Mouse (Mus musculus): ENCODE data around the gene Mdh2. TPM values are rescaled to one million over a fixed set of nuclear protein-coding genes. Genes with fewer than 3 reads are reported as not detected.

The Mdh2 gene
- polyA plus RNA-seq, 1 experiment from 2014 or later, result 690 TPM

- no peak overlapping the region for H3K4me2 ChIP-seq (replicated peaks; ENCODE audit: low read depth, low read length)
- no peaks in the 10 kb centered on the region for H3K9me3 ChIP-seq (ENCODE audit: low read length)
- no peak for ATAC-seq (ENCODE audit: low FRiP score, low TSS enrichment)
- no peak overlapping the region for H3K27ac ChIP-seq (ENCODE audit: low read length)
- no peaks in the 10 kb centered on the region for H3K27me3 ChIP-seq (ENCODE audit: insufficient read depth, low read length)
- peaks cover 9% of the 10 kb centered on the region for H3K4me1 ChIP-seq (ENCODE audit: insufficient read depth, low read length)
- H3K9ac ChIP-seq (replicated peaks; ENCODE audit: low read length), result no peak overlapping the region
- H3K4me3 ChIP-seq (ENCODE audit: low read length), result no peak overlapping the region
- peaks cover 44% of the 10 kb centered on the region for H3K36me3 ChIP-seq (ENCODE audit: insufficient read depth, low read length)
- 23% methylated on average over 6 of the region's 6 CpGs for WGBS
Observed at GRCm38 (mm10) chr5:135738266-135738665, 40.0 kb upstream of the Mdh2 start.

GRCm38 (mm10) chr5:135742156-135742555 lies 36.1 kb upstream of the Mdh2 start:
- Histone ChIP-seq H3K9me3 (ENCODE audit: low read length) (no peaks in the 10 kb centered on the region), H3K9ac (replicated peaks; ENCODE audit: low read length) (no peak overlapping the region), H3K36me3 (ENCODE audit: insufficient read depth, low read length) (peaks cover 7% of the 10 kb centered on the region), H3K4me1 (ENCODE audit: insufficient read depth, low read length) (peaks cover 19% of the 10 kb centered on the region), H3K27me3 (ENCODE audit: insufficient read depth, low read length) (no peaks in the 10 kb centered on the region), H3K4me2 (replicated peaks; ENCODE audit: low read depth, low read length) (no peak overlapping the region), H3K27ac (ENCODE audit: low read length) (no peak overlapping the region), H3K4me3 (ENCODE audit: low read length) (no peak overlapping the region)
- no peak for ATAC-seq (ENCODE audit: low FRiP score, low TSS enrichment)
- WGBS, result 51% methylated on average over 10 of the region's 10 CpGs

- Histone ChIP-seq H3K4me1 (ENCODE audit: insufficient read depth, low read length) (peaks cover 19% of the 10 kb centered on the region), H3K36me3 (ENCODE audit: insufficient read depth, low read length) (peaks cover 7% of the 10 kb centered on the region), H3K4me3 (ENCODE audit: low read length) (peak overlapping the region; percentile 93), H3K27ac (ENCODE audit: low read length) (peak overlapping the region; percentile 66; the same call in 1 of the 2 replicates), H3K9ac (replicated peaks; ENCODE audit: low read length) (peak overlapping the region; percentile 80), H3K27me3 (ENCODE audit: insufficient read depth, low read length) (no peaks in the 10 kb centered on the region), H3K4me2 (replicated peaks; ENCODE audit: low read depth, low read length) (peak overlapping the region; percentile 97), H3K9me3 (ENCODE audit: low read length) (peaks cover 6% of the 10 kb centered on the region; the same call in 1 of the 2 replicates)
- ATAC-seq (ENCODE audit: low FRiP score, low TSS enrichment), result peak; percentile 58
- 17% methylated on average over 18 of the region's 18 CpGs for WGBS
Observed at GRCm38 (mm10) chr5:135742941-135743740, 35.1 kb upstream of the Mdh2 start.

GRCm38 (mm10) chr5:135743741-135744609 lies 34.3 kb upstream of the Mdh2 start, which contains the start of gene Tmem120a:
Gene Tmem120a (minus strand): TSS chr5:135744448.
- Histone ChIP-seq H3K27me3 (ENCODE audit: insufficient read depth, low read length) (no peaks in the 10 kb centered on the region), H3K4me1 (ENCODE audit: insufficient read depth, low read length) (peaks cover 19% of the 10 kb centered on the region), H3K27ac (ENCODE audit: low read length) (peak within 1 kb of the TSS; percentile 77), H3K36me3 (ENCODE audit: insufficient read depth, low read length) (peaks cover 7% of the 10 kb centered on the region), H3K4me3 (ENCODE audit: low read length) (peak within 1 kb of the TSS; percentile 93), H3K9me3 (ENCODE audit: low read length) (peaks cover 8% of the 10 kb centered on the region; the same call in 1 of the 2 replicates), H3K9ac (replicated peaks; ENCODE audit: low read length) (peak within 1 kb of the TSS; percentile 80), H3K4me2 (replicated peaks; ENCODE audit: low read depth, low read length) (peak within 1 kb of the TSS; percentile 97)
- WGBS, result under 1% methylated on average over 60 of the region's 60 CpGs
- ATAC-seq (ENCODE audit: low FRiP score, low TSS enrichment), result peak; percentile 96

GRCm38 (mm10) chr5:135744742-135745141 lies 33.5 kb upstream of the Mdh2 start:
- Histone ChIP-seq H3K27me3 (ENCODE audit: insufficient read depth, low read length) (no peaks in the 10 kb centered on the region), H3K9me3 (ENCODE audit: low read length) (peaks cover 8% of the 10 kb centered on the region; the same call in 1 of the 2 replicates), H3K36me3 (ENCODE audit: insufficient read depth, low read length) (peaks cover 4% of the 10 kb centered on the region; the same call in 1 of the 2 replicates), H3K9ac (replicated peaks; ENCODE audit: low read length) (peak overlapping the region; percentile 66), H3K4me1 (ENCODE audit: insufficient read depth, low read length) (peaks cover 19% of the 10 kb centered on the region), H3K4me2 (replicated peaks; ENCODE audit: low read depth, low read length) (peak overlapping the region; percentile 97), H3K4me3 (ENCODE audit: low read length) (peak overlapping the region; percentile 93), H3K27ac (ENCODE audit: low read length) (peak overlapping the region; percentile 77)
- 21% methylated on average over 11 of the region's 12 CpGs for WGBS
- no peak for ATAC-seq (ENCODE audit: low FRiP score, low TSS enrichment)

- no peak for ATAC-seq (ENCODE audit: low FRiP score, low TSS enrichment)
- peaks cover 8% of the 10 kb centered on the region; the same call in 1 of the 2 replicates for H3K9me3 ChIP-seq (ENCODE audit: low read length)
- no peaks in the 10 kb centered on the region for H3K27me3 ChIP-seq (ENCODE audit: insufficient read depth, low read length)
- no peak overlapping the region for H3K4me3 ChIP-seq (ENCODE audit: low read length)
- no peak overlapping the region for H3K9ac ChIP-seq (replicated peaks; ENCODE audit: low read length)
- no peak overlapping the region for H3K27ac ChIP-seq (ENCODE audit: low read length)
- 88% methylated on average over 1 of the region's 1 CpGs for WGBS
- no peaks in the 10 kb centered on the region for H3K4me1 ChIP-seq (ENCODE audit: insufficient read depth, low read length)
- H3K36me3 ChIP-seq (ENCODE audit: insufficient read depth, low read length), result no peaks in the 10 kb centered on the region
- no peak overlapping the region for H3K4me2 ChIP-seq (replicated peaks; ENCODE audit: low read depth, low read length)
Observed at GRCm38 (mm10) chr5:135751041-135751440, 27.2 kb upstream of the Mdh2 start.

- Histone ChIP-seq H3K9me3 (ENCODE audit: low read length) (peaks cover 8% of the 10 kb centered on the region; the same call in 1 of the 2 replicates), H3K36me3 (ENCODE audit: insufficient read depth, low read length) (no peaks in the 10 kb centered on the region), H3K27ac (ENCODE audit: low read length) (no peak overlapping the region), H3K4me1 (ENCODE audit: insufficient read depth, low read length) (no peaks in the 10 kb centered on the region), H3K4me3 (ENCODE audit: low read length) (no peak overlapping the region), H3K27me3 (ENCODE audit: insufficient read depth, low read length) (no peaks in the 10 kb centered on the region), H3K4me2 (replicated peaks; ENCODE audit: low read depth, low read length) (no peak overlapping the region), H3K9ac (replicated peaks; ENCODE audit: low read length) (no peak overlapping the region)
- no peak for ATAC-seq (ENCODE audit: low FRiP score, low TSS enrichment)
- 81% methylated on average over 2 of the region's 2 CpGs for WGBS
Observed at GRCm38 (mm10) chr5:135751595-135751994, 26.7 kb upstream of the Mdh2 start.

- Histone ChIP-seq H3K27ac (ENCODE audit: low read length) (no peak overlapping the region), H3K36me3 (ENCODE audit: insufficient read depth, low read length) (no peaks in the 10 kb centered on the region), H3K27me3 (ENCODE audit: insufficient read depth, low read length) (peaks cover 5% of the 10 kb centered on the region; the same call in 1 of the 2 replicates), H3K4me1 (ENCODE audit: insufficient read depth, low read length) (no peaks in the 10 kb centered on the region), H3K4me2 (replicated peaks; ENCODE audit: low read depth, low read length) (no peak overlapping the region), H3K9me3 (ENCODE audit: low read length) (no peaks in the 10 kb centered on the region), H3K9ac (replicated peaks; ENCODE audit: low read length) (no peak overlapping the region), H3K4me3 (ENCODE audit: low read length) (no peak overlapping the region)
- ATAC-seq (ENCODE audit: low FRiP score, low TSS enrichment), result no peak
- WGBS, result 57% methylated on average over 3 of the region's 3 CpGs
Observed at GRCm38 (mm10) chr5:135761881-135762280, 16.4 kb upstream of the Mdh2 start.

- WGBS, result 3% methylated on average over 7 of the region's 7 CpGs
- no peak overlapping the region for H3K4me2 ChIP-seq (replicated peaks; ENCODE audit: low read depth, low read length)
Observed at GRCm38 (mm10) chr5:135763526-135763925, 14.8 kb upstream of the Mdh2 start.

More at GRCm38 (mm10) chr5:135763526-135763925, 14.8 kb upstream of the Mdh2 start:
- Histone ChIP-seq H3K9me3 (ENCODE audit: low read length) (no peaks in the 10 kb centered on the region), H3K27me3 (ENCODE audit: insufficient read depth, low read length) (peaks cover 5% of the 10 kb centered on the region; the same call in 1 of the 2 replicates), H3K9ac (replicated peaks; ENCODE audit: low read length) (no peak overlapping the region), H3K36me3 (ENCODE audit: insufficient read depth, low read length) (no peaks in the 10 kb centered on the region), H3K4me1 (ENCODE audit: insufficient read depth, low read length) (no peaks in the 10 kb centered on the region), H3K4me3 (ENCODE audit: low read length) (no peak overlapping the region), H3K27ac (ENCODE audit: low read length) (no peak overlapping the region)
- ATAC-seq (ENCODE audit: low FRiP score, low TSS enrichment), result no peak

Data from kidney, embryonic 16.5 days (tissue).